ENCODE assay signal across 24 mouse cellular contexts in genomic region chr8:126671594-126671993, GRCm38 (mm10).
"Had no signal": no experiment of that assay in that cellular context is flagged by ENCODE, and none has a peak within 500 bp of the region (broad histone marks: within the 10 kb centered on the region; RNA-seq: fewer than 3 reads in every experiment).

No protein-coding gene starts in this region.

- H3K9me3 ChIP-seq: embryonic facial prominence, embryonic 10.5 days; embryonic facial prominence, embryonic 12.5 days; embryonic facial prominence, embryonic 13.5 days; embryonic facial prominence, embryonic 15.5 days; forebrain, embryonic 12.5 days; forebrain, embryonic 13.5 days; forebrain, embryonic 15.5 days; heart, embryonic 10.5 days had no signal

- H3K9ac ChIP-seq: embryonic facial prominence, embryonic 12.5 days; embryonic facial prominence, embryonic 13.5 days; embryonic facial prominence, embryonic 15.5 days; forebrain, embryonic 12.5 days; forebrain, embryonic 13.5 days; forebrain, embryonic 15.5 days; forebrain, postnatal 0 days had no signal

- ATAC-seq: forebrain, embryonic 13.5 days; forebrain, embryonic 14.5 days; forebrain, embryonic 15.5 days; forebrain, embryonic 16.5 days; forebrain, postnatal 0 days had no signal

- H3K27me3 ChIP-seq: embryonic facial prominence, embryonic 12.5 days; embryonic facial prominence, embryonic 13.5 days; embryonic facial prominence, embryonic 15.5 days; forebrain, embryonic 13.5 days; forebrain, embryonic 15.5 days had no signal

- H3K4me2 ChIP-seq: embryonic facial prominence, embryonic 12.5 days; embryonic facial prominence, embryonic 13.5 days; embryonic facial prominence, embryonic 15.5 days; forebrain, embryonic 12.5 days; forebrain, embryonic 13.5 days; forebrain, embryonic 15.5 days had no signal

- DNase-seq: cerebellum, adult 2 months; cerebellum, adult 8-10 months; cerebellum, adult 9-10 months; cerebellum, adult 9-11 months; cerebellum, postnatal 14 days; cerebellum, postnatal 25 days; cerebellum, postnatal 36 days; embryo, embryonic 11 days; forebrain, postnatal 0 days; gastrocnemius, postnatal 10 days; gastrocnemius, postnatal 14 days; gastrocnemius, postnatal 36 days had no signal

- H3K36me3 ChIP-seq: embryonic facial prominence, embryonic 10.5 days; embryonic facial prominence, embryonic 12.5 days; embryonic facial prominence, embryonic 13.5 days; embryonic facial prominence, embryonic 15.5 days; forebrain, embryonic 12.5 days; forebrain, embryonic 15.5 days; heart, embryonic 10.5 days had no signal

- H3K27ac ChIP-seq: embryonic facial prominence, embryonic 10.5 days; embryonic facial prominence, embryonic 12.5 days; embryonic facial prominence, embryonic 13.5 days; embryonic facial prominence, embryonic 15.5 days; forebrain, embryonic 12.5 days; forebrain, embryonic 13.5 days; forebrain, embryonic 15.5 days; heart, adult 2 months; heart, embryonic 10.5 days had no signal

- H3K4me3 ChIP-seq: embryonic facial prominence, embryonic 10.5 days; embryonic facial prominence, embryonic 12.5 days; embryonic facial prominence, embryonic 13.5 days; embryonic facial prominence, embryonic 15.5 days; erythroblast, embryonic 14.5 days; forebrain, embryonic 12.5 days; forebrain, embryonic 13.5 days; forebrain, embryonic 15.5 days; heart, adult 2 months; heart, embryonic 10.5 days had no signal
